Mouse (Mus musculus): Measurements from ENCODE around the gene Ptpdc1.

Gene Ptpdc1

GRCm38 (mm10) chr13:48653788-48654770 lies 28.6 kb upstream of the Ptpdc1 start:
- peak; percentile 87 for DNase-seq

GRCm38 (mm10) chr13:48651132-48652065 lies 25.9 kb upstream of the Ptpdc1 start:
- no peak for DNase-seq

GRCm38 (mm10) chr13:48650615-48651014 lies 25.2 kb upstream of the Ptpdc1 start:
- peak in 1 of 2 experiments; percentile 44 for DNase-seq

GRCm38 (mm10) chr13:48646696-48647095 lies 21.2 kb upstream of the Ptpdc1 start:
- no peak for DNase-seq

GRCm38 (mm10) chr13:48643991-48644390 lies 18.5 kb upstream of the Ptpdc1 start:
- no peak for DNase-seq

GRCm38 (mm10) chr13:48643072-48643471 lies 17.6 kb upstream of the Ptpdc1 start:
- no peak for DNase-seq

GRCm38 (mm10) chr13:48639570-48639969 lies 14.1 kb upstream of the Ptpdc1 start:
- peak; percentile 68 to 77 for DNase-seq

- DNase-seq: no peak
These were observed 12.2 kb upstream of the Ptpdc1 start for GRCm38 (mm10) chr13:48637706-48638105.

GRCm38 (mm10) chr13:48631691-48632090 lies 6.2 kb upstream of the Ptpdc1 start:
- no peak for DNase-seq

- DNase-seq: no peak
These were observed 481 bp downstream of the Ptpdc1 start for GRCm38 (mm10) chr13:48624968-48625398.

- no peak for DNase-seq
These were observed 6.6 kb downstream of the Ptpdc1 start for GRCm38 (mm10) chr13:48618890-48619289.

- DNase-seq: no peak
These were observed 7.7 kb downstream of the Ptpdc1 start for GRCm38 (mm10) chr13:48617774-48618173.

- DNase-seq: no peak
These were observed 10.9 kb downstream of the Ptpdc1 start for GRCm38 (mm10) chr13:48614525-48614924.

- no peak for DNase-seq
These were observed 16.4 kb downstream of the Ptpdc1 start for GRCm38 (mm10) chr13:48609106-48609505.

GRCm38 (mm10) chr13:48604591-48604990 lies 20.9 kb downstream of the Ptpdc1 start:
- DNase-seq: no peak

GRCm38 (mm10) chr13:48603296-48603695 lies 22.2 kb downstream of the Ptpdc1 start:
- DNase-seq: no peak

GRCm38 (mm10) chr13:48594605-48595004 lies 30.9 kb downstream of the Ptpdc1 start:
- no peak for DNase-seq

- no peak for DNase-seq
These were observed 31.4 kb downstream of the Ptpdc1 start for GRCm38 (mm10) chr13:48594031-48594430.

GRCm38 (mm10) chr13:48593181-48593580 lies 32.3 kb downstream of the Ptpdc1 start:
- no peak for DNase-seq

GRCm38 (mm10) chr13:48590743-48591142 lies 34.7 kb downstream of the Ptpdc1 start:
- no peak for DNase-seq

- DNase-seq: no peak
These were observed 38.1 kb downstream of the Ptpdc1 start for GRCm38 (mm10) chr13:48587354-48587753.

- DNase-seq: no peak
These were observed 39.0 kb downstream of the Ptpdc1 start for GRCm38 (mm10) chr13:48586496-48586895.

GRCm38 (mm10) chr13:48585786-48586185 lies 39.7 kb downstream of the Ptpdc1 start:
- DNase-seq: no peak
